Mouse (Mus musculus): ENCODE data around the gene Zscan2. TPM values are rescaled to one million over a fixed set of nuclear protein-coding genes. Genes with fewer than 3 reads are reported as not detected.

Zscan2 gene
- total RNA-seq, 2 experiments from 2014 or later = 0.58 to 2.7 TPM

GRCm38 (mm10) chr7:80911053-80911452 is 50.3 kb downstream of the Zscan2 start:
- peak; percentile 61; the same call in 1 of the 2 replicates for ATAC-seq (replicated peaks; ENCODE audit: low FRiP score, poor library complexity, severe bottlenecking)

GRCm38 (mm10) chr7:80912496-80912895 is 51.8 kb downstream of the Zscan2 start:
- no peak for ATAC-seq (replicated peaks; ENCODE audit: low FRiP score, poor library complexity, severe bottlenecking)

GRCm38 (mm10) chr7:80917916-80918465 is 57.3 kb downstream of the Zscan2 start:
- ATAC-seq (replicated peaks; ENCODE audit: low FRiP score, poor library complexity, severe bottlenecking) = no peak

GRCm38 (mm10) chr7:80918982-80919646 is 58.4 kb downstream of the Zscan2 start:
- ATAC-seq (replicated peaks; ENCODE audit: low FRiP score, poor library complexity, severe bottlenecking) = 0 out of 2 replicates have a peak, but pooled peaks have one; percentile 37

GRCm38 (mm10) chr7:80919647-80920008 is 58.9 kb downstream of the Zscan2 start:
- ATAC-seq (replicated peaks; ENCODE audit: low FRiP score, poor library complexity, severe bottlenecking) = no peak

GRCm38 (mm10) chr7:80923165-80923564 is 62.4 kb downstream of the Zscan2 start:
- no peak for ATAC-seq (replicated peaks; ENCODE audit: low FRiP score, poor library complexity, severe bottlenecking)

Other genes with a start within 250 kb of the Zscan2 start
- gene Crtc3, start 172.0 kb upstream of the Zscan2 start, total RNA-seq (2015; ENCODE audit: low replicate concordance) = 1.5 and 2.1 TPM in 2 replicates
- gene Crtc3, start 172.0 kb upstream of the Zscan2 start, total RNA-seq (2017; ENCODE audit: low replicate concordance) = 3.6 and 11.8 TPM in 2 replicates
- gene Iqgap1, start 34.9 kb upstream of the Zscan2 start, total RNA-seq (2015; ENCODE audit: low replicate concordance) = 41.8 and 71.3 TPM in 2 replicates
- gene Iqgap1, start 34.9 kb upstream of the Zscan2 start, total RNA-seq (2017; ENCODE audit: low replicate concordance) = 33.5 and 38.6 TPM in 2 replicates
- 6.7 and 9.0 TPM in 2 replicates for gene Wdr73, start 40.3 kb downstream of the Zscan2 start, total RNA-seq (2015; ENCODE audit: low replicate concordance)
- 3.2 and 10.3 TPM in 2 replicates for gene Wdr73, start 40.3 kb downstream of the Zscan2 start, total RNA-seq (2017; ENCODE audit: low replicate concordance)
- gene Nmb, start 44.2 kb downstream of the Zscan2 start, total RNA-seq (2015; ENCODE audit: low replicate concordance) = not detected in 2 replicates
- gene Nmb, start 44.2 kb downstream of the Zscan2 start, total RNA-seq (2017; ENCODE audit: low replicate concordance) = 7.9 TPM in 1 of 2 replicates, not detected in the other
- 65.3 and 70.2 TPM in 2 replicates for gene Sec11a, start 86.9 kb downstream of the Zscan2 start, total RNA-seq (2015; ENCODE audit: low replicate concordance)
- 65.7 and 80.3 TPM in 2 replicates for gene Sec11a, start 86.9 kb downstream of the Zscan2 start, total RNA-seq (2017; ENCODE audit: low replicate concordance)
- gene Zfp592, start 132.8 kb downstream of the Zscan2 start, total RNA-seq (2015; ENCODE audit: low replicate concordance) = 9.4 and 10.4 TPM in 2 replicates
- gene Zfp592, start 132.8 kb downstream of the Zscan2 start, total RNA-seq (2017; ENCODE audit: low replicate concordance) = 13.8 and 17.7 TPM in 2 replicates
- gene Alpk3, start 196.7 kb downstream of the Zscan2 start, total RNA-seq (2015; ENCODE audit: low replicate concordance) = not detected in 2 replicates
- gene Alpk3, start 196.7 kb downstream of the Zscan2 start, total RNA-seq (2017; ENCODE audit: low replicate concordance) = 0.14 TPM in 1 of 2 replicates, not detected in the other